Mouse (Mus musculus) olfactory bulb, adult 2 months (tissue): ENCODE measurements around the gene Trub1.
A peak's percentile ranks its signal among the peaks of the same experiment; 100 is the strongest.

Experiments
- CTCF ChIP-seq: fragments of 200-500 bp; IDR thresholded peaks from 2 replicates; pipeline ENCODE4 v1.5.1; 2012; ENCODE audit warnings: low read depth, mild to moderate bottlenecking, low read length, moderate library complexity; ENCODE audit not compliant: insufficient read depth
- POLR2A ChIP-seq: fragments of 200-500 bp; IDR thresholded peaks from 2 replicates; pipeline ENCODE4 v1.6.1; 2012; ENCODE audit warnings: mild to moderate bottlenecking, low read depth, low read length, moderate library complexity; ENCODE audit not compliant: insufficient read depth

DNA sequence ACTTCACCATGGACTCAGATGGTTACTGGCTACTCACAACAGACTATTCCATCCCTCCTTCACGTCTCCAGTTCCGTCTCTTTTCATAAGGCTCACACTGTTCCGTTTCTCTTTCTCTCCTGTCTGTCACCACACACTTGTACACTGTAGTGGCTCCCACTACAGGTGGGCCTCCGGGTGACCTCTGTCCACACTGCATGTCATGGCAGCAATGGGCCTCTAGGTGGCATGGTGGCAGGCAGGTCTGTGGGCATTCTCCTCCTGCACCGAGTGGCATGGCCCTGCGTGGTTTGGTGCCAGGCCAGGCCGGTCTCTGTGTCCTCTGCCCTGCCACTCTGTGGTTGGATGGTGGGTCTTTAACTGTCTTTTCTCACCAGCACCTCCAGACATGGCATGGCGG lies 30.1 kb downstream of the Trub1 start:
- TF ChIP-seq CTCF, result peak; percentile 34; the same call in 1 of the 2 replicates
- TF ChIP-seq POLR2A, result no peak
